Mouse (Mus musculus): ENCODE measurements around the gene Kat2a. TPM values are rescaled to one million over a fixed set of nuclear protein-coding genes. Genes with fewer than 3 reads are reported as not detected.

Kat2a gene
- polyA plus RNA-seq, 1 experiment = 87.0 TPM

DNA sequence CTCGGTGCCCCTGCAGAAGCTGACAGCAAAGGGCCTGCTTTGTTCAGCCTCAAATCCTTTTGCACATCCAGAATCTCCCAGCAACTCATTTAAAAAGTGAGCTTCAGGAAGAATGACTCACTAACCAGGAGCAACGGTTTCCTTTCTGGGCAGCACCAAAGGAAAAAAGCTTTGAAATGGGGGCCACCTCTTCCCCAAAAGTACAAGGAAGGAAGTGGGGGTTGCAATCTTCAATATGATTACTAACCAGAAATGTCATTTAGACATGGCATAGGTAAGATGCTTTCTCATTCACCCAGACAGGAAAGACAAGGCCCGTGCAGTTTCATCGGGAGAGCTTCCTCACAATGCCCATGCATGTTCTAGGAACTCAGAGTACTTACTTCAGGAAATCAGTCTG is 9.0 kb upstream of the Kat2a start:
- no peak for TF ChIP-seq GATA1 (IDR thresholded peaks at IDR 0.05; ENCODE audit: low read length)

DNA sequence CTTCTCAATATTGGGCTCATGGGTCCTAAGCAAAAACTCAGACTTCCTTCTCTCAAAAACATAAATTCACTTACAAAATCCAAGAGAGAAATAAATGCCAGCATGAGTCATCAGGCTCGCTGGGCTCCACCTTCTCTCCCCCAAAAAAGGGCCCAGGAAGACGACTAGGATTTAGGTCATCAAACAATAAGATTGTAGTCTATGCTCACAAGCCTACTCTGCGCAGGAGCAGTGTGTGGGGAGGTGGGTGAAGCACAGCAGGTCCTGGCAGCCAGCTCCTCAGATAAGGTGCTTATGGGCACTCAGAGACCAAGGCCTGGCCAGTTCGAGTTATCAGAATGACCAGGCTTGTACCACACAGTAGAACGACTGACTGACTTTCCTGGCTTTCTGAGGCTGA is 8.1 kb upstream of the Kat2a start:
- no peak for TF ChIP-seq GATA1 (IDR thresholded peaks at IDR 0.05; ENCODE audit: low read length)

DNA sequence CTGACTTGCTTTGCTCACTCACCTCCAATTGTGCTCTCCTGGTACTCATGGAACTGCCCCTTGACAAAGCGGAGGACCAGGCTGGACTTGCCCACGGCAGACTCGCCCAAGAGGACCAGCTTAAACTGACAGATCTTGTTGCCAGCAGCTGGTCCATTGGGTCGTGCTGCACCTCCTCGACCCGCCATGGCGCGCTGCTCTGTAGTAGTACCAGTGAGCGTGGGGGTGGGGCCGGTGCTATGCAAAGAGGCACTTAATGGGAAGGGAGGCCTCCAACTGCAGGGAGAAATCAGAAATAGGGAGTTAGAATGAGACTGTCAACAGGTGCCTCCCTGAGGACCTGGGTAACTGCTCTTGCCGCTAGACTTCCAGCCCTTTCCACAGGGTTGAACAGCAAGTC is 7.6 kb upstream of the Kat2a start:
- TF ChIP-seq GATA1 (IDR thresholded peaks at IDR 0.05; ENCODE audit: low read length) = no peak

DNA sequence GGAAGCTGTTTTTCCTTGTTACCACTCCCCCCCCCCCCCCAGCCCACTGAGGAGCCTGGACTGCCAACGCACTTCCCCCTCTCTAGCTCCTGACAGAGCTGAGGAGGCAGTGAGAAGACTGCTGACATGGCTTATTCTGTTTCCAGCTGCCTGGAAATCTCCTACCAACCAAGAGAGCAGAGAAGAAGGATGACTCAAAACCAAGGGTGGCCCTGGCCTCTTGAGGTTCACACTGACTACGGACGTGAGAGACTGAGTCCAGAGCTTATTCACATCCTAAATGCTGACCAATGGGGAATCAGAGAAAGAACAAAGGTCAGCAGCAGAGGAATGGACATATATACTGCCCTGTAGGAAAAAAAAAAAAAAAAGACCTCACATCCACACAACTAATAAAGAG is 7.0 kb upstream of the Kat2a start:
- TF ChIP-seq GATA1 (IDR thresholded peaks at IDR 0.05; ENCODE audit: low read length) = no peak

DNA sequence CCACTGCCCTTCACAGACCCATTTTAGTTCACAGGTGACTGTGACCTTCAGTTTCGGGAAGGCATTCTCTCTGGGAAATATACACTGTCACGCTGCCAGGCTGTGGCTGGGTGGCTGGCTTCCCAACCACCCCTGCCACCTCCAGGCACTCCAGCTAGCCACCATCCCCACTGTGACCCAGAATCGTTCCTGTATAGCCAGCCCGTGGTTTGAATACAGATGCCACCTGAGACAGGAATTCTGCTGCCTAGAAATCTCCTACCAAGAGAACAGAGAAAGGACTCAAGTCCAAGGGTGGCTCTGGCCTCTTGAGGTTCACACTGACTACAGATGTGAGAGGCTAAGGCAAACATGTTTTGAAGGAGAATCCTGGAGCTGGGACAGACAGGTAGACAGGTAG is 6.6 kb upstream of the Kat2a start:
- TF ChIP-seq GATA1 (IDR thresholded peaks at IDR 0.05; ENCODE audit: low read length) = no peak

DNA sequence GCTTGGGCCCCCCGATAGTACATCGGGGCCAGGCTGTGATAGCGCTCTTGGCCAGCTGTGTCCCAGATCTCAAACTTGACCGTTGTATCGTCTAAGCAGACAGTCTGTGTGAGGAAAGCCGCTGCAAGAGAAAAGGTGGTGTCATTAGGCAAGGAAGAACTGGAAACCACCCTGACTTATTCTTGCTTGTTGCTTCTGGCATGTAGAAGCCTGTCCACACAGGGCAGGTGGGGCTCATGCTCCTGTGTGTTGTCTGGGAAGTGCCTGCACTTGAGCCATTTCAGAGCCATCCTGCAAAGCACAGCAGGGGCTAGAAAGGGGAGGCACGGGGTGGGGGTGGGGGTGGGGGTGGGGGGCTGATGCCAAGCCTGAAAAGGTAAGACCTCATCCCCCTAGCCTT is 6.2 kb upstream of the Kat2a start:
- no peak for TF ChIP-seq GATA1 (IDR thresholded peaks at IDR 0.05; ENCODE audit: low read length)

DNA sequence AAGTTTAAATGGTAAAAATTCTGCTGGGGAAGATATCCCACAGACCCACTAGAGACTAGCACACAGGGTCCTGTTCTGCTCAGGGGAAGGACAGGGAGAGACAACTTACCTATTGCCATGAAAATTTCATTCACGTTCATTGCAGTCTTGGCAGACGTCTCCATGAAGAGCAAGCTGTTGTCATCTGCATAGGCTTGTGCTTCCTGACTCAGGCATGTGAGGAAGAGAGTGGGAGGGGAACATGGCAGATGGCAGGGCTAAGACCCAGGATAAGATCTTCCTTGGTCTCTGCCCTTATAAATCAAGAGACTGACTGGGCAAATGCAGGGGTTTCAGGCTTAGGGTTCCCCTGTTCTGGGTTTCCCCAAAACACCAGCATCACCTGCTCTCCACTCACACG is 4.4 kb upstream of the Kat2a start:
- no peak for TF ChIP-seq GATA1 (IDR thresholded peaks at IDR 0.05; ENCODE audit: low read length)

DNA sequence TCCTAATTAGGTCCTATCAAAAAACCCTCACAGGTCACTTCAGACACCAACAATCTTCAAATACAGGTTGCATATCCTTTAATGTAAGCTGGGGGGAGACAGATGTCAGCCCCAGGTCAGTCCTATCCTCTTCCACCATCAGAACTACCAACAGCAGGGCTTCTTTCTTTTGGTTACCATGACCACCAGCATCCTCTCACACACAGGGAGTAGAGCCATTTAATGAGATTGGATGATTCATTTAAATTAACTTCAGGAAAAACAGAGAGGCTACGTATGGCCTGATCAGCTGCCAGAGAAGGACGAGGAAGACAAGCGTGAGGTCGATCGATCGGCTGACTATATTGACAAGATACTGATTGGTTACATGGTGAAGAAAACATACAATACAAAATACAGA is 2.7 kb upstream of the Kat2a start:
- no peak for TF ChIP-seq GATA1 (IDR thresholded peaks at IDR 0.05; ENCODE audit: low read length)

DNA sequence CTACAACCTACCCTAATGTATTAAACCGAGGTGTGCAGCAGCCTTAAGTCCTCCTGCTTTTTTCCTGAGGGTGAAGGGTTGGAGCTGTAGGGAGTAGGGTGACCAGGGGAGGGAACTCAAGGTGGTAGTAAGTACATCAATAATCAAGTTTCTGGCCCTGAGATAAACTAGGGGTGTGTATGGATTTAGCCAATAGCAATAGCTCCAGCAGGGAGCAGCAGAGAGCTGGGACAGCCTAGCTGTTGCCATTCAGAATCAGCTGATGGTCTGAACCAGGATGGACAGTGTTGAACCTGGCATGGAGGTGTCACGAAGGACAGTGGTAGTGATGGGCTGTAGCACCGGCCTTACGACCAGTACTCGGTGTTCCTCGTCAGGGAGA is 2.3 kb upstream of the Kat2a start:
- no peak for TF ChIP-seq GATA1 (IDR thresholded peaks at IDR 0.05; ENCODE audit: low read length)

DNA sequence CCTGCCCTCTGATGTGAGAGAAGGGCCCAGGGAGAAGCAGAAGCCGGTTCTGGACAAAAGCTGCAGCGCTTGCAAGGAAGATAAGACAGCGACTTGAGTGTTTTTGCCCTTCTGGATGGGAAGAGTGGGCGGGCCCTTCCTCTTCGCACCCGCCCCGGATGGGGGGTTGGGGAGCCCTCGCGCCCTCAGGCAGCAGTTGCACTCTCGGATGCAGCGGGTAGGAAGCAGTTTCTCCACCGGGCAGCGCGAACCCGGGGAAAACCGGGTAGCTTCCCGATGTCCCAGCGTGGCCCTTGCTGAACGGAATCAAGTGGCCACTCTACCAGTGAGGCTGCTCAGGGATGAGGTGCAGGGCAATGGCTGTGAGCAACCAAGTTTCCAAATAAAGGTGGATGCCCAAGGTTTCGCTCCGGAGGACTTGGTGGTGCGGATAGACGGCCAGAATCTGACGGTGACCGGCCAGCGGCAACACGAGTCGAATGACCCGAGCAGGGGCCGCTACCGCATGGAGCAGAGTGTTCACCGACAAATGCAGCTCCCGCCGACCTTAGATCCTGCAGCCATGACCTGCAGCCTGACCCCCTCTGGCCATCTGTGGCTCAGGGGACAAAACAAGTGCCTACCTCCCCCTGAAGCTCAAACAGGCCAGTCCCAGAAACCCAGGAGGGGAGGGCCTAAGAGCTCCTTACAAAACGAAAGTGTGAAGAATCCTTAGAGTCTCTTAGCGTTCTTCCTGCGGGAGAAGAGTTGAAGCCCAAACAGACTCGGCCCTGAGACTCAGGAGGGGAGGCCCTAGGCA is 1.7 kb upstream of the Kat2a start, which contains the start of gene Hspb9:
TSS of gene Hspb9 (plus strand) at position 116 of the 799 bp plus-strand sequence.
- TF ChIP-seq GATA1 (IDR thresholded peaks at IDR 0.05; ENCODE audit: low read length) = no peak

DNA sequence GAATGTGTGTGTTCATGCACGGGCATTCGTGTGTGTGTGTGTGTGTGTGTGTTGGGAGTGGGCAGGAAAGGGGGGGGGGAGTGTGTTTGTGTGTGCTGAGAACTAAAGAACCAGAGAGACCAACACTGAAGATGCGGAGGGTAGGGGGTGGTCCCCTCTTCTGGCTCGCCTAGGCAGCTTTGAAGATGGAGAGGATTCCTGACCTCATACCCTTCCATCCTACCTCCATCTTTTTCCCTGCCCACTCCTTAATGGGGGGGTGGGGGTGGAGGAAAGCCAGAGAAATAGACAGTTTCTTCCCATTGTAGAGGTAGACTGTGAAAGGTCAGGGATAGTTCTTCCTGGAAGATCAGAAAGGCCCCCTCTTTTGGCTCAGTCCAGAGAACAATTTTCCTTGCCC is 909 bp upstream of the Kat2a start:
- no peak for TF ChIP-seq GATA1 (IDR thresholded peaks at IDR 0.05; ENCODE audit: low read length)

DNA sequence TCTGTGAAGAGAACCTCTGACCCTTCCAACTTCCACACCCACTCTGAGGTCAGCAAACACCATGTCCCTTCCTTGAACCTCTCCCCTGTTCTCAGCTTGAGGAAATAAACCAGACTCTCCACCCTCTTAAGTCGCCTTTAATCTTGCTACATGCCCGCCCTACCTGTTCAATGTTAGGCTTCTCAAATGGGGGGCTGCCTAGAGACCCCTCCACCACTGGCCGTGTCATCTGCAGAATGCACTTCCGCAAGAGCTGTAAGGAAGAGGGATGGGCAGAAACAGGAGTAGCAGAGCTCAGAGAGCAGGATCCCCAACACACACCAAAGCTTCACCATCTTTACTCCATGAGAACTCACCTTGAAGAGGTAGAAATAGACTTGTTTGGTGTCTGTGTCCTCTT is 1.3 kb downstream of the Kat2a start:
- no peak for TF ChIP-seq GATA1 (IDR thresholded peaks at IDR 0.05; ENCODE audit: low read length)

DNA sequence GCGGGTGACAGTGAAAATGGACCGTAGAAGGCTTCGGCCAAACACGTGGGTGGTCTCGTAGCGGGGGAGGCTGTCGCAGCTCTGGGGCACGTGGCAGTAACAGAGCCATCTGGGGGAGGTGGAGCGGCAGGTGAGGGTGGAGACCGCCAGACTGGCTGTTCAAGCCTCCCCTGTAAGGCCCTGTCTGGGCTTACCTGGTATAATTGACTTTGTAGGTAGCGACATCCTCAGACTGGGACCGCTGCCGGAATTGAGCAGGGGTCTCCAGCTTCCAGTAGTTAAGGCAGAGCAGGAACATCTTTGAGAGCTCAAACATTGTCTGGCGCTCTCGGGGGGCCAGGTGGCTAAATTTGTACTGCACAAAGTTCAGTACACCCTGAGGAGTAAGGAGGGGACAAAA is 1.7 kb downstream of the Kat2a start:
- no peak for TF ChIP-seq GATA1 (IDR thresholded peaks at IDR 0.05; ENCODE audit: low read length)

DNA sequence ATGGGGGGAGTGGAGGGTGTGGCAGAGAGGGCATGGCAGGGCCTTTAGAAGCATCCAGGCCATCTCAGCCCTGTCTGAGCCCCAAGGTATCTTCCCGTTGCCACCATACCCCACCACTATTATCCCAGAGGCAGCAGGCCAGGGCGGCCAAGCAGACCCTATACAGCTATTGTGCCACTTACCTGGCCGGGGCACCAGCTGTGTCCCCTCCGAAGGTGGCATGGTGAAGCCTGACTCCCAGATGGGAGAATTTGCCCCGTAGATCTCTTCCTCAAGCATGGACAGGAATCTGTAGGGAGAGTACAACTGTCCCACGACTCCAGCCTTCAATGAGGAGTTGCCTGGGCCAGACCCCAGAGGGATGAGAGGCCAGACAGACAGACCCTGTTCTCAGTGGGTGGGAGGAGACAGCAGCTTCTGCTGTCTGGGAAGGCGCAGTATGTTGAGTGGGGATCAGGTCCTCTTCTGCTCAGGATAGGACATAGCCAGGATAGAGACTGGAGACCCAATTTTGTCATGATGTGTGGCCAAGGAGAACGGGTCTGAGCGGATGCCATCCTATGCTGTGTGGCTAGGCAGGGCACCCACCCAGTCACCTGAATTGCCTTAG is 3.0 kb downstream of the Kat2a start:
- TF ChIP-seq GATA1 (IDR thresholded peaks at IDR 0.05; ENCODE audit: low read length) = no peak

DNA sequence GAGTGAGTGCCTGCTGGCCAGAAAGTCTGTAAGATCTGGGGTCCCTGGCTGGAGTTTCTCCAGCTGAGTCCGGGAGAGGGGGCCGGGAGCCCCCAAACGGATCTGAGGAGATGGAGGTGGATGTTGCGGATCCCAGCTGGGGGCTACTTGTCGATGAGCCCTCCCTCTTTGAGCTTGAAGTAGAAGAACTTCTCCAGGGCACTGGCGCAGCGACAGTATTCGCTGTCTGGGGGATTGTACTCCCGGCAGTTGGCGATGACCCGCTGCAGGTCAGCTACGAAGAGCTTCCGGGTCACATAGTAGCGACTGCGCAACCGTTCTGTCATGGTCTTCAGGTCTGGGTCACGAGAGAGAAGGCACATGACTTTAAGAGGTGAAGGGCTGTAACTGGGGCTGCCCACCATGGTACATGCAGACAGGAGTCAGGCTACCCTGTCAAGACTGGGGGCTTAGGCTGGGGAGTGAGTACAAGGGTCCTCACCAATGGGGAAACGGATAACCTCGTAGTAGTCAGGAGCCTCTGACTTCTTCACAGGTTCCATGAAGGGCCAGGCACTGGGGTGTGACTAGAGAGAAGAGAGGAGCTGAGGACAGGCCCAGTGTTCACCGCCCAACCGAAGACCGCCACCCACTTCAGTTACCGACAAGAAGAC is 7.0 kb downstream of the Kat2a start:
- no peak for TF ChIP-seq GATA1 (IDR thresholded peaks at IDR 0.05; ENCODE audit: low read length)

DNA sequence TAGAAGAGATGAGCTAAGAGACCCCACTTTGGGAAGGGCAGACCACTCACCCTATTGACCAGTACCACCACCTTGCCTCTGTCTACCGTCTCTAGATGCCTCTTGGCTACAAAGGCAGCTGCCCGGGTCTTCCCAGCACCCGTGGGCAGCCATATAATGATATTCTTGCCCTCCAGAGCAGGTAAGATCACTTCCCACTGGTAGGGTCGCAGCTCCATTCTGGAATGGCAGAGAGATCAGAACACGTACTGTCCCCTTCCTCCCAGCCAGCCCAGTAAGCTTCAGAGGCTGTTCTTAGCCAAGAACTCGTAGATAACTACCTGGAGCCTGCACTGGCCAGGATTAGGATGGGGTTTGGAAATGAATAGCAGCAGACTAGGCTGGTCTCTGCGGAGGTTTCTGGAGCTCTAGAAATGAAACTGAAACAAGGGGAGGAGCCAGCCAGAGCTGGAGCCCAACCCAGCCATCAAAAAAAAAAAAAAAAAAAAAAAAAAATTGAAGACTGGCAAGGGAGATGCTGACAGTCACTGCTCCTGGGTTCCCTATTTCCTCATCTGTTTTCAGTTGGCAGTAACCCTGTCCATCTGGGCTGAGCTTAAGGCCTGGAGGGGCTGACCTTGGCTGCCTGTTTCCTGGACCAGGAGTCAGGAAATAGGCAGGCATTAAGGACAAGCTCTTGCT is 8.3 kb downstream of the Kat2a start, which contains the start of gene Dhx58:
TSS of gene Dhx58 (minus strand) at position 421 of the 681 bp plus-strand sequence.
- no peak for TF ChIP-seq GATA1 (IDR thresholded peaks at IDR 0.05; ENCODE audit: low read length)

Data from G1E-ER4 (cell line).